Mouse (Mus musculus): Measurements from ENCODE around the gene Tead4. TPM values are rescaled to one million over a fixed set of nuclear protein-coding genes. Genes with fewer than 3 reads are reported as not detected.
A peak's percentile ranks its signal among the peaks of the same experiment; 100 is the strongest.
"Not testable (repeated sequence)": the region's sequence is repeated elsewhere in the genome, so short reads cannot be mapped to it uniquely, and the experiment has no call there.

Tead4 gene
- total RNA-seq, 2 experiments from 2014 or later, result 0.82 to 0.91 TPM

GRCm38 (mm10) chr6:128253111-128253510 is 47.5 kb downstream of the Tead4 start:
- DNase-seq (ENCODE audit: low spot score in 2 of 2), result no peak

DNA sequence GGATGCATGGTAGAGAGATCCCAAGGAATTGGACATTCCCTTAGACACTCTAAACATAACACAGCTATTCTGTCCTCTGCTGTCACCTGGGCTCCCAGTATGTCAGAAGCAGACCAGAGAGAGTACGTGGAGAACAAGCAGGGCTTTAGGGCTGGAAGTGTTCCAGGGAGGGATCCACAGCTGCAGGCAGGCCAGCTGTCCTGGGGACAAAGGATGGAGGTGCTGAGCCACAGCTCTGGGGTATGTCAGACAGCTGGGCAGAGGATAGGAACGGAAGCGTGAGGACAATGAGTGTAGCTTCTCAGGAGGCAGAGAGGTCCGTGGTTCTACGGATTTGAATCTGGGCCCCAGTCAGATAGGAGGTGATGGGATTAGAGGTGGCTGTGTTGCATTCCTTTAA is 50.0 kb downstream of the Tead4 start:
- no peak for DNase-seq (ENCODE audit: low spot score in 2 of 2)

- no peak for DNase-seq (ENCODE audit: low spot score in 2 of 2)
Observed at GRCm38 (mm10) chr6:128237102-128237763, 63.4 kb downstream of the Tead4 start.

GRCm38 (mm10) chr6:128236581-128236980 is 64.0 kb downstream of the Tead4 start:
- DNase-seq (ENCODE audit: low spot score in 2 of 2), result no peak

DNA sequence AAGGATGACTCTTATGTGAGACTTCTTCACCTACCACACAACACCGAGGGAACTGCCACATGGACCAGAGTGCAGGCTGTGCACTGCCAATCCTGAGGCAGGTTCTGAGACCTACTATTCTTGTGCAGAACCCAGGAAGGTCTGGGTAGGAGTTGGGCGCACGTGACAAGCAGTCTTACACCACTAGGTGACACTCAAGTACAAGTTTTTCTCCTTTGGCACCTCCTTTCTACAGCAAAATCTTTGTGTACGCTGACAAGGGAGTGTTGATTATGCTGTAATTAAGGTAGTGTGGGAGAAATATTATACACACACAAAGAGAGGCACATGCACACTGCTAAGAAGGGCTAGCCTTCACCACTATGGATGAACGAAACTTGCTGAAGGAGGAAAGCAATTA is 66.4 kb downstream of the Tead4 start:
- peak; percentile 33 to 56 for DNase-seq (ENCODE audit: low spot score in 2 of 2)

DNA sequence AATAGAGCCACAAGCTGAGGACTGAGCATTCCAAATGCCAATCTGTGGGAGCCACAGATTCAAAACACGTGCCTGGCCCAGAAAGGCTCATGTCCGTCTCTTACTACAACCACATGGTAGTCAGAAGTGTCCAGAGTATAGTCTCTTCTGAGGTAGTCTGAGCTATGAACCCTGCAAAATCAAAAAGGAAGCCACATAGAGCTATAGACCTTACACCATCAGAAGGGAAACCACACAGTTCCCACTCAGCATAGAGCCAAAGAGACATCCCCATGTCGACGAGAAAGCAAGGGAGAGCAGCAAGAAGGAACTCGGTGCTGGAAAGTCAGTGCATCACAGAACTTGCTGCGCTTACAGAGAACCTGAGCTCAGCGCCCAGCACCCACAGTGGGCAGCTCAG is 68.4 kb downstream of the Tead4 start:
- DNase-seq (ENCODE audit: low spot score in 2 of 2), result no peak

- no peak for DNase-seq (ENCODE audit: low spot score in 2 of 2)
Observed at GRCm38 (mm10) chr6:128231741-128232140, 68.9 kb downstream of the Tead4 start.

DNA sequence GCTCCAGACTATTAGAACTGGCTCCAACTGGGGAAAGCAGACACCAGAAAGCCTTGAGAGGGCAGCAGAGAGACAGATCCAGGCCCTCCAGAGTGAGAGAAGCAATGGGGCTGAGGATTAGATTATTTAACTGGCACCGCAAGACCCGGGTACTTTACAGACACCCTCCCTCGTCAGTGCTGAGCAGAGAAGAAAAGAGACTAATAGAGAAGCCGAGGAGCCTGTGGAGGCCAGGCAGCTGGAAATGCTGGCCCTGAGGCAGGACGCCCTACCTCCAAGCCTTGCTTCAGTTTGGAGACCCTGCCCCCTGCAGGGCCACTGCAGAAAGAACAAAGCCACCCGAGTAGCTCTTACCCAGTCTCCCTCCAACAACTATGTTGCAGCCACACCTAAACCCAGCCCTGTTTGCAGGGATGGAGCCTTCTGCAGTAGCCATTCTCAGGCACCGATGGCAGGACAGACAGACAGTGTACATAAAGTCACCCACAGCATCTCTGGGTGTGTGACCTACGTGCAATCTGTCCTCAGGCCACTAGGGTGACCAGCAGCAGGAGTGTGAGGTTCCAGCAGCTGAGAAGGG is 73.1 kb downstream of the Tead4 start:
- peak; percentile 32 to 52 for DNase-seq (ENCODE audit: low spot score in 2 of 2)

DNA sequence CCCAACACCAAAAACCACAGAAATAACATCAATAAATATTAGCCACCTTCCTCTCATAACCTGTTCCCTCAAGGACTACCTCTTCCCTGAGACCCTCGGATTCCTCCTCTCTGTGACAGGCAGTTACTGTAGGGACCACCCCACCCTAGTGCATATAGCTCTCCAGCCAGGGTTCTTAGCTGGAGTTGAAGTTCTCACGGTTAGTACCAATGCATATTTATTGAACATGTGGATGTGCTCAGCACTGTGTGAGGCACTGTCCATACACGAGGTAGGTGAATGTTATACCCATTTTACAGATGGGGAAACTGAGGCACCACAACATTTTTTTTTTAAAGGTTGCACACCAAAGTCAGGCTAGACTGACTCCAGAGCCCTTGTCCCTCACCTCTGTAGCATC is 73.7 kb downstream of the Tead4 start:
- no peak for DNase-seq (ENCODE audit: low spot score in 2 of 2)

- DNase-seq (ENCODE audit: low spot score in 2 of 2), result no peak
Observed at GRCm38 (mm10) chr6:128225846-128226176, 74.8 kb downstream of the Tead4 start.

- DNase-seq (ENCODE audit: low spot score in 2 of 2), result no peak
Observed at GRCm38 (mm10) chr6:128225009-128225845, 75.4 kb downstream of the Tead4 start.

GRCm38 (mm10) chr6:128223159-128223558 is 77.5 kb downstream of the Tead4 start:
- no peak for DNase-seq (ENCODE audit: low spot score in 2 of 2)

DNA sequence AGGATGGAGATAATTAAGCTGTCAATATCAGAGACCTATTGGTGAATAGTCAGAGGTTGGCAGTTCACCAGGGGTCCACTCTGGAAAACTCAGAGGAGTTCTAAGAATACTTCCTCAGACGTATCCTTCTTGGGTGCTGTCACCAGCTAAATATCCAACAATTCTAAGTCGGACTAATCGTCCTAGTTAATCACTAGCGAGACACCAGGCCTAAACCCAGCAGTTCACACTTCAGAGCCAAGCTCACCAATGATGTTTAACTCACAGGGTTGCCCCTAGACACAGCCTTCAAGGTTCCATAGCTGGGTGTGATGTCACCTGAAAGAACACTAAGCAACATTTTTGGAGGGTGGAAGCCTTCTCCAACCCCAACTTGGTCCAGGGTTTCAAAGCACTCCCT is 85.6 kb downstream of the Tead4 start:
- not testable (repeated sequence) for DNase-seq (ENCODE audit: low spot score in 2 of 2)

GRCm38 (mm10) chr6:128209199-128209598 is 91.4 kb downstream of the Tead4 start:
- not testable (repeated sequence) for DNase-seq (ENCODE audit: low spot score in 2 of 2)

DNA sequence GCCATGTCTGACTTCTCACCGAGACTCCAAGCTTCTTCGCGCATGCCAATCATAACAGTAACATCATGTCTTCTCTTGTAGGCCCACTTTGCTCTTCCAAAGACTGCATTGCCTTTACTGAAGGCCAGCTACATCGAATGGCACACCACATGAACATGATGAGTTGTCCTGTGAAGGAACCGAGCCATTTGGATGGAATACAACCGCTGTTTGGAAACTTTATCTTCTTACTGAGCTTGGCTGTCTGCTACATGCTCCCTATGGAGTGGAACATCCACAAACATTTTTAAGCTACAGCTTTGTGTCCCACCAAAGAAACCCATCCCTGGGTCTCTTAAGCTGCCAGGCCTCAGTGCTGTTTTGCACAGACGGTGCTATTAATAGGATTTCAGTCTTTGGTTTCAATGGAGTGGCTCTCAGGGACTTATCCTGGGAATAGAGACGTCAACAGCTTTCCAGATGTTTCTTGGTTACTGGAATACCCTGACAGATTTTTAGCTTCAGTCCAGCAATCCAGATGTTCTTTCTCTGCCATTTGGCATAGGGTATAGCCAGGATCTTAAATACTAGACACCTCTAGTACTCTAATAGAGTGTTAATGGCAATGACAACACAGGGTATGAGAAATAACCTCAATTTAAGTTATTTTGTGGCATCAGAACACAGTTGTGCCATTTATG is 92.0 kb downstream of the Tead4 start:
- DNase-seq (ENCODE audit: low spot score in 2 of 2), result no peak

DNA sequence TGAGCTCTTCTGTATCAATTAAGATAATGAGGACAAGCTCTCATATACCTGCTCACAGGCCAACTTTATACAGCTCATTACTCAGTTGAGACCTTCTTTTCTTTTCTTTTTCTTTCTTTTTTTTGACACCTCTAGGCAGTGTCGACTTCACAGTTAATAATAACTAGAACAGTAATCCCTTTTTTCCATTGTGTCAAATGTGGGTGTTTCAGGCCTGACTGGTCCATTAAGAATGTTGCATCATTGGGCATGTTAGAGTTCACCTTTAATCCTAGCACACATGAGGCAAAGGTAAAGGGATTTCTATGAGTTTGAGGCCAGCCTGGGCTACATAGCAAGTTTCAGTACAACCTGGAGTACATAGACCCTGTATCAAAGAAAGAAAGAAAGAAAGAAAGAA is 97.1 kb downstream of the Tead4 start:
- DNase-seq (ENCODE audit: low spot score in 2 of 2), result no peak

- peak; percentile 69 to 79 for DNase-seq (ENCODE audit: low spot score in 2 of 2)
Observed at GRCm38 (mm10) chr6:128200847-128201640, 99.6 kb downstream of the Tead4 start.

- DNase-seq (ENCODE audit: low spot score in 2 of 2), result peak; percentile 98 to 99
Observed at GRCm38 (mm10) chr6:128200116-128200846, 100.3 kb downstream of the Tead4 start.

DNA sequence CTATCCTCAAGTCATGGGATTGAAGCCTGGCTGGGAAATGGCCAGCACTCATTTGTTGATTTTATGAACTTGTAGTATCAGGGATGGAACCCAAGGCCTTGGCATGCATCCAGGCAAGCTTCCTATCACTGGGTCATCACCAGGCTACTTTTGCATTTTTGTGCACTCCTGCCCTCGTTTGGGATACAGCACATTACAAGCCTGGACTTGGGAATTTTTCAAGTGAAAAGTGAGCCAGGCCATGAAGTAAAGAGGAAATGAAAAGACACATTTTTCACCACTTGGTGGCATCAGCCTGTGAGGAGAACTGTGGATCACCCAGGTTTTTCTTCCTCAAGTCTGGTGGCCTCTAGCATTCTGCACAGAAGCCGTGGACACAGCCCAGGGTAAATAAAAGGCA is 117.1 kb downstream of the Tead4 start:
- DNase-seq (ENCODE audit: low spot score in 2 of 2), result no peak

GRCm38 (mm10) chr6:128181176-128181575 is 119.4 kb downstream of the Tead4 start:
- no peak for DNase-seq (ENCODE audit: low spot score in 2 of 2)
